Mouse (Mus musculus) olfactory bulb, adult 2 months (tissue): ENCODE measurements at regions not wholly inside any gene's neighbourhood (a gene's known extent, or its start where the extent isn't known, plus 50 kb on each side); places are given as distances from the start of the nearest gene placed in this dataset.

Source experiments
- CTCF ChIP-seq: fragments of 200-500 bp; IDR thresholded peaks from 2 replicates; pipeline ENCODE4 v1.5.1; 2012; ENCODE audit warnings: low read depth, mild to moderate bottlenecking, low read length, moderate library complexity; ENCODE audit not compliant: insufficient read depth
- POLR2A ChIP-seq: fragments of 200-500 bp; IDR thresholded peaks from 2 replicates; pipeline ENCODE4 v1.6.1; 2012; ENCODE audit warnings: mild to moderate bottlenecking, low read depth, low read length, moderate library complexity; ENCODE audit not compliant: insufficient read depth

DNA sequence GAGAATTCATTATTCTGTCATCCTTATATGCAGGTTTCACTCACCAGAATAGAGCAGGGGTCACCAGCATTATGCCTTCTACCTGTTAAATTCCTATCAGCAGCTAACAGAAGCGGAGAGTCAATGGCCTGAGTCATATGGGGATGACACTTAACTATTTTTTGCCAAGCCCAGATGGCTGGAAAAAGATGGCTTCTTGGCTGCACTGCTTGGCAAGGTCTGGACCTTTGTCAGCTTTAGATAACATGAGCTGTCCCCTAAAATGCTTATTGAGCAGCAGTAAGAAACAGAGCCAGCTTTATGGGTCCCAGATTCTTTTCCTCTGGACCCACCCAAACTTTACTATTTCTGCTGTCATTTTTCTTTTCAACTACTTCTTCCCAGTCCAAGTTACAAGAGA is 565.3 kb upstream of the Lmcd1 start:
- TF ChIP-seq POLR2A (no peak), CTCF (no peak)
